Mouse (Mus musculus) MEL (cell line): Measurements from ENCODE around the gene Tada2a. TPM values are rescaled to one million over a fixed set of nuclear protein-coding genes. Genes with fewer than 3 reads are reported as not detected.

Experiments
- DNase-seq: peaks from one replicate; pipeline ENCODE4 v3.0.0; 2011; ENCODE audit warnings: low read depth, low spot score
- H3K27ac ChIP-seq: 2 replicates; pipeline ENCODE4 v1.5.1; 2012; ENCODE audit warnings: low read depth, mild to moderate bottlenecking, control low read depth, low read length, moderate library complexity; ENCODE audit not compliant: control insufficient read depth
- H3K27me3 ChIP-seq, 2 experiments: fragments of 150-350 bp in 1 of 2; sonication (generic) in 1 of 2; 2 replicates each; pipeline ENCODE4 v1.6.1; 2012; ENCODE audit warnings: low read length in 2 of 2, mild to moderate bottlenecking in 2 of 2, improper control_type of control experiment in 1 of 2, moderate library complexity in 1 of 2; ENCODE audit not compliant: insufficient read depth in 2 of 2, control insufficient read depth in 1 of 2
- H3K36me3 ChIP-seq, 2 experiments: 2 replicates each; pipeline ENCODE4 v1.6.1; 2012 to 2014; ENCODE audit warnings: low read length in 2 of 2, improper control_type of control experiment in 1 of 2, inconsistent platforms in 1 of 2, mild to moderate bottlenecking in 1 of 2; ENCODE audit not compliant: insufficient read depth in 2 of 2, control insufficient read depth in 1 of 2
- H3K4me1 ChIP-seq, 2 experiments: fragments of 150-350 bp in 1 of 2; sonication (generic) in 1 of 2; 2 replicates each; pipeline ENCODE4 v1.6.1; 2012; ENCODE audit warnings: low read length in 2 of 2, improper control_type of control experiment in 1 of 2, mild to moderate bottlenecking in 1 of 2; ENCODE audit not compliant: insufficient read depth in 2 of 2, control insufficient read depth in 1 of 2
- H3K4me3 ChIP-seq, 2 experiments: fragments of 150-350 bp in 1 of 2; sonication (generic) in 1 of 2; 2 replicates each; pipeline ENCODE4 v1.5.1; 2012; ENCODE audit warnings: low read depth in 2 of 2, low read length in 2 of 2, mild to moderate bottlenecking in 2 of 2, moderate library complexity in 2 of 2, control low read depth in 1 of 2, improper control_type of control experiment in 1 of 2; ENCODE audit not compliant: control insufficient read depth in 1 of 2, insufficient read depth in 1 of 2
- H3K79me2 ChIP-seq: 2 replicates; pipeline ENCODE4 v1.6.1; 2012; ENCODE audit warnings: mild to moderate bottlenecking, low read length, moderate library complexity; ENCODE audit not compliant: control insufficient read depth, poor library complexity, insufficient read depth
- H3K9ac ChIP-seq: 2 replicates; pipeline ENCODE4 v1.6.1; 2012; ENCODE audit warnings: low read depth, mild to moderate bottlenecking, control low read depth, low read length, moderate library complexity; ENCODE audit not compliant: control insufficient read depth, poor library complexity, severe bottlenecking
- H3K9me3 ChIP-seq: fragments of 150-350 bp; sonication (generic); replicated peaks from 2 replicates; pipeline ENCODE4 v1.6.1; 2012; ENCODE audit warnings: mild to moderate bottlenecking, low read length, improper control_type of control experiment, moderate library complexity; ENCODE audit not compliant: insufficient read depth
- CHD1 ChIP-seq: IDR thresholded peaks from 2 replicates; pipeline ENCODE4 v1.6.1; 2012; ENCODE audit warnings: low read depth, mild to moderate bottlenecking, inconsistent platforms, low read length, improper control_type of control experiment
- CHD2 ChIP-seq: IDR thresholded peaks from 2 replicates; pipeline ENCODE4 v1.6.1; 2011; ENCODE audit warnings: low read length, improper control_type of control experiment
- ELF1 ChIP-seq: IDR thresholded peaks from 2 replicates; pipeline ENCODE4 v1.6.1; 2014; ENCODE audit warnings: low read depth, mild to moderate bottlenecking, inconsistent platforms, low read length, improper control_type of control experiment, moderate library complexity
- EP300 ChIP-seq, 2 experiments: IDR thresholded peaks; 2 replicates each; pipeline ENCODE4 v1.6.1; 2011; ENCODE audit warnings: improper control_type of control experiment in 2 of 2, low read length in 2 of 2, low read depth in 1 of 2, mild to moderate bottlenecking in 1 of 2
- GATA1 ChIP-seq: IDR thresholded peaks from 2 replicates; pipeline ENCODE4 v1.6.1; 2011; ENCODE audit warnings: low read depth, low read length, improper control_type of control experiment
- KAT2A ChIP-seq: conservative IDR thresholded peaks from 2 replicates; pipeline ENCODE4 v1.6.1; 2012; ENCODE audit warnings: low read depth, low read length, improper control_type of control experiment, inconsistent platforms
- MAFK ChIP-seq: IDR thresholded peaks from 2 replicates; pipeline ENCODE4 v1.6.1; 2011; ENCODE audit warnings: low read depth, mild to moderate bottlenecking, low read length, improper control_type of control experiment, borderline replicate concordance
- MAZ ChIP-seq: IDR thresholded peaks from 2 replicates; pipeline ENCODE4 v1.6.1; 2012; ENCODE audit warnings: low read depth, mild to moderate bottlenecking, inconsistent platforms, low read length, improper control_type of control experiment
- MEF2A ChIP-seq: IDR thresholded peaks from 2 replicates; pipeline ENCODE4 v1.6.1; 2014; ENCODE audit warnings: low read depth, mild to moderate bottlenecking, inconsistent platforms, low read length, improper control_type of control experiment; ENCODE audit not compliant: poor library complexity, insufficient replicate concordance, severe bottlenecking; ENCODE audit errors: extremely low read depth
- MYB ChIP-seq: IDR thresholded peaks from 2 replicates; pipeline ENCODE4 v1.6.1; 2011; ENCODE audit warnings: mild to moderate bottlenecking, low read depth, low read length, improper control_type of control experiment
- MYC ChIP-seq: IDR thresholded peaks from 2 replicates; pipeline ENCODE4 v1.6.1; 2011; ENCODE audit warnings: low read depth, mild to moderate bottlenecking, low read length, improper control_type of control experiment, moderate library complexity
- NELFE ChIP-seq: IDR thresholded peaks from 2 replicates; pipeline ENCODE4 v1.6.1; 2011; ENCODE audit warnings: low read depth, low read length, improper control_type of control experiment
- POLR2A ChIP-seq, 2 experiments: IDR thresholded peaks; 2 replicates each; pipeline ENCODE4 v1.6.1; 2011 to 2012; ENCODE audit warnings: low read length in 2 of 2, mild to moderate bottlenecking in 2 of 2, control low read depth in 1 of 2, improper control_type of control experiment in 1 of 2, low read depth in 1 of 2, moderate library complexity in 1 of 2; ENCODE audit not compliant: control insufficient read depth in 1 of 2, insufficient read depth in 1 of 2, poor library complexity in 1 of 2
- POLR2AphosphoS5 ChIP-seq: IDR thresholded peaks from 2 replicates; pipeline ENCODE4 v1.6.1; 2012; ENCODE audit warnings: low read depth, borderline replicate concordance, mild to moderate bottlenecking, inconsistent platforms, low read length, moderate library complexity, mixed read lengths
- RAD21 ChIP-seq: IDR thresholded peaks from 2 replicates; pipeline ENCODE4 v1.6.1; 2011; ENCODE audit warnings: mild to moderate bottlenecking, low read depth, low read length, improper control_type of control experiment
- SIN3A ChIP-seq: IDR thresholded peaks from 2 replicates; pipeline ENCODE4 v1.6.1; 2012; ENCODE audit warnings: low read length, improper control_type of control experiment, inconsistent platforms
- TAL1 ChIP-seq: IDR thresholded peaks from 2 replicates; pipeline ENCODE4 v1.6.1; 2012; ENCODE audit warnings: mild to moderate bottlenecking, inconsistent platforms, low read length, moderate library complexity, mixed read lengths
- USF1 ChIP-seq: IDR thresholded peaks from 2 replicates; pipeline ENCODE4 v1.6.1; 2014; ENCODE audit warnings: low read depth, mild to moderate bottlenecking, inconsistent platforms, low read length, improper control_type of control experiment, moderate library complexity
- ZC3H11A ChIP-seq: IDR thresholded peaks from 2 replicates; pipeline ENCODE4 v1.6.1; 2012; ENCODE audit warnings: low read depth, mild to moderate bottlenecking, inconsistent platforms, low read length, improper control_type of control experiment
- ZKSCAN1 ChIP-seq: IDR thresholded peaks from 2 replicates; pipeline ENCODE4 v1.6.1; 2012; ENCODE audit warnings: low read depth, mild to moderate bottlenecking, inconsistent platforms, low read length, improper control_type of control experiment, moderate library complexity
- ZMIZ1 ChIP-seq: IDR thresholded peaks from 2 replicates; pipeline ENCODE4 v1.6.1; 2012; ENCODE audit warnings: low read depth, mild to moderate bottlenecking, inconsistent platforms, low read length, improper control_type of control experiment, moderate library complexity
- polyA plus RNA-seq, 2 experiments: library from polyadenylated mRNA; stranded (reverse) in 1 of 2; unstranded in 1 of 2; fragments of >175 nt in 1 of 2; fragments of >200 nt in 1 of 2; gene quantifications; 2 replicates each; pipeline versions ENCODE4 v1.2.1 to v1.2.4; 2012; ENCODE audit warnings: low replicate concordance in 2 of 2, low read depth in 1 of 2; ENCODE audit not compliant: insufficient read length in 2 of 2, insufficient read depth in 1 of 2, missing spikeins in 1 of 2
- total RNA-seq: library from RNA; depleted of rRNA; stranded (reverse); fragments of 300-350 nt; gene quantifications from 2 replicates; pipeline ENCODE4 v1.2.3, GENCODE M21; 2012

The Tada2a gene
- total and polyA plus RNA-seq, 3 experiments = 35.9 to 37.8 TPM; not detected in 1

DNA sequence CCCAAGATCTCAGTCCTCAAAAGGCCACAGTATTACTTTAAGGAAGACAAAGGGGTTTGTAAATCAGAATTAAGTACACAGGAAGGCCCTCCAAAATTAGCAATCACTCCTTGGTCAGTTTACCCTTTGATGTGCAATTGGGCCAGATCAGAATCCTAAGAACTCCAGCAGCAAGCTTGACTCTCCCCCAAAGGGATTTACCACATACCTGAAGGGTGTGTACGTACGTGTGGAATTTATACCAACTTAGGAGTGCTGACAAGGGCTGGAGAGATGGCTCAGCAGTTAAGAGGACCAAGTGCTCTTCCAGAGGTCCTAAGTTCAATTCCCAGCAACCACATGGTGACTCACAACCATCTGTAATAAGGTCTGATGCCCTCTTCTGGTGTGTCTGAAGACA, 67.5 kb downstream of the Tada2a start (continued):
- no peak for TF ChIP-seq MYC

DNA sequence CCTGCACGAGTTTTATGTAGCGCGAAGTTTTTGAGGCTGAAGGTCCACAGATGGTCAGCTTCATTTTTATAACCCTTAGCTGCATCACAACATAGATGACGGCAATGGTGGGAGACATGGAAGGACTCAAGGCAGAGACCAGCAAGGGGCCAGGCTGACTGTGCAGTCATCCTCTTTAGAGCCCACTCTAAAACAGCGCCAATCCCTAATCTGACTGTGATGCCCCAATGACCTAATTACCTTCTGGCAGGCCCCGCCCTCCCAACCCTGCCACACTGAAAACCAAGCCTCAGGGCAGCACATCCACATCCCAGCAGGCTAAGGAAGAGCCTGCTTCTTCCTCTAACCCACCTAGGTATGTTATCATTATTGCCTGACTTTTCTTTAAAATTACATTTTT, 68.8 kb downstream of the Tada2a start:
- Histone ChIP-seq H3K4me1 (no peaks in the 10 kb centered on the region), H3K9ac (no peak overlapping the region), H3K9me3 (no peaks in the 10 kb centered on the region), H3K27ac (no peak overlapping the region), H3K4me3 (no peak overlapping the region), H3K27me3 (no peaks in the 10 kb centered on the region), H3K79me2 (no peaks in the 10 kb centered on the region), H3K36me3 (no peaks in the 10 kb centered on the region)
- TF ChIP-seq ZKSCAN1 = no peak
- TF ChIP-seq KAT2A = no peak
- no peak for TF ChIP-seq TAL1
- no peak for TF ChIP-seq CHD2
- no peak for TF ChIP-seq EP300 (IDR thresholded peaks at IDR 0.05; ENCODE audit: low read depth in 1 of 2, low read length in 2 of 2)
- no peak for TF ChIP-seq ZC3H11A
- TF ChIP-seq USF1 = no peak
- TF ChIP-seq MYB = no peak
- TF ChIP-seq MAFK = no peak
- TF ChIP-seq RAD21 = no peak
- TF ChIP-seq GATA1 = no peak
- TF ChIP-seq ZMIZ1 = no peak
- TF ChIP-seq MAZ = no peak
- TF ChIP-seq POLR2A (IDR thresholded peaks at IDR 0.05; ENCODE audit: control insufficient read depth in 1 of 2, insufficient read depth in 1 of 2, low read depth in 1 of 2, low read length in 2 of 2, poor library complexity in 1 of 2) = no peak
- TF ChIP-seq MEF2A = no peak
- no peak for TF ChIP-seq NELFE
- DNase-seq = no peak

DNA sequence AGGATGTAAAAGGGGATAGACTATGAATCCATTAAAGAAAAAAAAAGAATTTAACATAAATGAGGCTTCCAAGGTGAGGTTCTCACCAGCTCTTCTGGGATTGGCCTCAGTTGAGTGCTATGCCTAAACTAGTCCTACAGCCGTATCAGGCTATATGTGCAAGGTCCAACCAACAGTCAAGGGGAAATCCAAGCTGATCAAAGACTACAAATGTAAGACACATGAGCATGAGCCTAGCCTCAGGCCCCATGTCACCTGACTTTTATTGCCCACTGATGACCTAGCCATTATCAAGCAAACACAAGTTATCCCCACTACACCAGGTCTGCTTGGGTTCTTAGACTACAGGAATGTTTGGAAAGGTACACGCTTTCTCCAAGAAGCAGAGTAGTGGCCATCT, 69.6 kb downstream of the Tada2a start:
- DNase-seq = no peak
- H3K4me1 ChIP-seq = no peaks in the 10 kb centered on the region
- no peaks in the 10 kb centered on the region for H3K27me3 ChIP-seq
- H3K9me3 ChIP-seq = no peaks in the 10 kb centered on the region
- no peaks in the 10 kb centered on the region for H3K36me3 ChIP-seq
- H3K9ac ChIP-seq = no peak overlapping the region
- no peak for TF ChIP-seq SIN3A
- no peak for TF ChIP-seq ELF1
- TF ChIP-seq POLR2AphosphoS5 = no peak
- no peak for TF ChIP-seq CHD1
- no peaks in the 10 kb centered on the region for H3K79me2 ChIP-seq
- H3K4me3 ChIP-seq = no peak overlapping the region
- H3K27ac ChIP-seq = no peak overlapping the region
